Mouse (Mus musculus) MEL (cell line): ENCODE results near the gene Gucy2e. TPM values are rescaled to one million over a fixed set of nuclear protein-coding genes. Genes with fewer than 3 reads are reported as not detected.

Experiments
- DNase-seq: peaks from one replicate; pipeline ENCODE4 v3.0.0; 2011; ENCODE audit warnings: low read depth, low spot score
- H3K27ac ChIP-seq: 2 replicates; pipeline ENCODE4 v1.5.1; 2012; ENCODE audit warnings: low read depth, mild to moderate bottlenecking, control low read depth, low read length, moderate library complexity; ENCODE audit not compliant: control insufficient read depth
- H3K27me3 ChIP-seq, 2 experiments: fragments of 150-350 bp in 1 of 2; sonication (generic) in 1 of 2; 2 replicates each; pipeline ENCODE4 v1.6.1; 2012; ENCODE audit warnings: low read length in 2 of 2, mild to moderate bottlenecking in 2 of 2, improper control_type of control experiment in 1 of 2, moderate library complexity in 1 of 2; ENCODE audit not compliant: insufficient read depth in 2 of 2, control insufficient read depth in 1 of 2
- H3K36me3 ChIP-seq, 2 experiments: 2 replicates each; pipeline ENCODE4 v1.6.1; 2012 to 2014; ENCODE audit warnings: low read length in 2 of 2, improper control_type of control experiment in 1 of 2, inconsistent platforms in 1 of 2, mild to moderate bottlenecking in 1 of 2; ENCODE audit not compliant: insufficient read depth in 2 of 2, control insufficient read depth in 1 of 2
- H3K4me1 ChIP-seq, 2 experiments: fragments of 150-350 bp in 1 of 2; sonication (generic) in 1 of 2; 2 replicates each; pipeline ENCODE4 v1.6.1; 2012; ENCODE audit warnings: low read length in 2 of 2, improper control_type of control experiment in 1 of 2, mild to moderate bottlenecking in 1 of 2; ENCODE audit not compliant: insufficient read depth in 2 of 2, control insufficient read depth in 1 of 2
- H3K4me3 ChIP-seq, 2 experiments: fragments of 150-350 bp in 1 of 2; sonication (generic) in 1 of 2; 2 replicates each; pipeline ENCODE4 v1.5.1; 2012; ENCODE audit warnings: low read depth in 2 of 2, low read length in 2 of 2, mild to moderate bottlenecking in 2 of 2, moderate library complexity in 2 of 2, control low read depth in 1 of 2, improper control_type of control experiment in 1 of 2; ENCODE audit not compliant: control insufficient read depth in 1 of 2, insufficient read depth in 1 of 2
- H3K79me2 ChIP-seq: 2 replicates; pipeline ENCODE4 v1.6.1; 2012; ENCODE audit warnings: mild to moderate bottlenecking, low read length, moderate library complexity; ENCODE audit not compliant: control insufficient read depth, poor library complexity, insufficient read depth
- H3K9ac ChIP-seq: 2 replicates; pipeline ENCODE4 v1.6.1; 2012; ENCODE audit warnings: low read depth, mild to moderate bottlenecking, control low read depth, low read length, moderate library complexity; ENCODE audit not compliant: control insufficient read depth, poor library complexity, severe bottlenecking
- H3K9me3 ChIP-seq: fragments of 150-350 bp; sonication (generic); replicated peaks from 2 replicates; pipeline ENCODE4 v1.6.1; 2012; ENCODE audit warnings: mild to moderate bottlenecking, low read length, improper control_type of control experiment, moderate library complexity; ENCODE audit not compliant: insufficient read depth
- CHD1 ChIP-seq: IDR thresholded peaks from 2 replicates; pipeline ENCODE4 v1.6.1; 2012; ENCODE audit warnings: low read depth, mild to moderate bottlenecking, inconsistent platforms, low read length, improper control_type of control experiment
- CHD2 ChIP-seq: IDR thresholded peaks from 2 replicates; pipeline ENCODE4 v1.6.1; 2011; ENCODE audit warnings: low read length, improper control_type of control experiment
- CTCF ChIP-seq, 3 experiments: IDR thresholded peaks in 2 of 3; conservative IDR thresholded peaks in 1 of 3; 2 replicates each; pipeline ENCODE4 v1.5.1; 2011 to 2012; ENCODE audit warnings: low read length in 3 of 3, low read depth in 2 of 3, mild to moderate bottlenecking in 2 of 3, improper control_type of control experiment in 1 of 3, inconsistent platforms in 1 of 3, mixed read lengths in 1 of 3, moderate library complexity in 1 of 3; ENCODE audit not compliant: control insufficient read depth in 1 of 3, insufficient read depth in 1 of 3, poor library complexity in 1 of 3, severe bottlenecking in 1 of 3
- E2F4 ChIP-seq: IDR thresholded peaks from 2 replicates; pipeline ENCODE4 v1.6.1; 2011; ENCODE audit warnings: low read depth, low read length, improper control_type of control experiment, borderline replicate concordance
- ETS1 ChIP-seq: IDR thresholded peaks from 2 replicates; pipeline ENCODE4 v1.6.1; 2012; ENCODE audit warnings: low read depth, mild to moderate bottlenecking, inconsistent platforms, low read length, improper control_type of control experiment, moderate library complexity
- GATA1 ChIP-seq: IDR thresholded peaks from 2 replicates; pipeline ENCODE4 v1.6.1; 2011; ENCODE audit warnings: low read depth, low read length, improper control_type of control experiment
- HCFC1 ChIP-seq: IDR thresholded peaks from 2 replicates; pipeline ENCODE4 v1.6.1; 2012; ENCODE audit warnings: low read depth, mild to moderate bottlenecking, inconsistent platforms, low read length, improper control_type of control experiment, moderate library complexity
- JUND ChIP-seq: IDR thresholded peaks from 2 replicates; pipeline ENCODE4 v1.6.1; 2011; ENCODE audit warnings: low read depth, mild to moderate bottlenecking, improper control_type of control experiment, low read length
- KAT2A ChIP-seq: conservative IDR thresholded peaks from 2 replicates; pipeline ENCODE4 v1.6.1; 2012; ENCODE audit warnings: low read depth, low read length, improper control_type of control experiment, inconsistent platforms
- MAFK ChIP-seq: IDR thresholded peaks from 2 replicates; pipeline ENCODE4 v1.6.1; 2011; ENCODE audit warnings: low read depth, mild to moderate bottlenecking, low read length, improper control_type of control experiment, borderline replicate concordance
- MAX ChIP-seq: IDR thresholded peaks from 2 replicates; pipeline ENCODE4 v1.6.1; 2011; ENCODE audit warnings: low read length, improper control_type of control experiment
- MAZ ChIP-seq: IDR thresholded peaks from 2 replicates; pipeline ENCODE4 v1.6.1; 2012; ENCODE audit warnings: low read depth, mild to moderate bottlenecking, inconsistent platforms, low read length, improper control_type of control experiment
- MXI1 ChIP-seq: IDR thresholded peaks from 2 replicates; pipeline ENCODE4 v1.6.1; 2011; ENCODE audit warnings: mild to moderate bottlenecking, low read depth, low read length, improper control_type of control experiment
- MYB ChIP-seq: IDR thresholded peaks from 2 replicates; pipeline ENCODE4 v1.6.1; 2011; ENCODE audit warnings: mild to moderate bottlenecking, low read depth, low read length, improper control_type of control experiment
- MYC ChIP-seq: IDR thresholded peaks from 2 replicates; pipeline ENCODE4 v1.6.1; 2011; ENCODE audit warnings: low read depth, mild to moderate bottlenecking, low read length, improper control_type of control experiment, moderate library complexity
- NELFE ChIP-seq: IDR thresholded peaks from 2 replicates; pipeline ENCODE4 v1.6.1; 2011; ENCODE audit warnings: low read depth, low read length, improper control_type of control experiment
- NRF1 ChIP-seq: IDR thresholded peaks from 2 replicates; pipeline ENCODE4 v1.6.1; 2014; ENCODE audit warnings: low read depth, mild to moderate bottlenecking, inconsistent platforms, low read length, improper control_type of control experiment, moderate library complexity; ENCODE audit not compliant: poor library complexity, insufficient read depth, severe bottlenecking
- POLR2A ChIP-seq, 2 experiments: IDR thresholded peaks; 2 replicates each; pipeline ENCODE4 v1.6.1; 2011 to 2012; ENCODE audit warnings: low read length in 2 of 2, mild to moderate bottlenecking in 2 of 2, control low read depth in 1 of 2, improper control_type of control experiment in 1 of 2, low read depth in 1 of 2, moderate library complexity in 1 of 2; ENCODE audit not compliant: control insufficient read depth in 1 of 2, insufficient read depth in 1 of 2, poor library complexity in 1 of 2
- POLR2AphosphoS2 ChIP-seq: IDR thresholded peaks from 2 replicates; pipeline ENCODE4 v1.6.1; 2011; ENCODE audit warnings: low read length, improper control_type of control experiment
- RAD21 ChIP-seq: IDR thresholded peaks from 2 replicates; pipeline ENCODE4 v1.6.1; 2011; ENCODE audit warnings: mild to moderate bottlenecking, low read depth, low read length, improper control_type of control experiment
- RCOR1 ChIP-seq: IDR thresholded peaks from 2 replicates; pipeline ENCODE4 v1.6.1; 2012; ENCODE audit warnings: low read depth, mild to moderate bottlenecking, inconsistent platforms, low read length, improper control_type of control experiment
- SIN3A ChIP-seq: IDR thresholded peaks from 2 replicates; pipeline ENCODE4 v1.6.1; 2012; ENCODE audit warnings: low read length, improper control_type of control experiment, inconsistent platforms
- SMC3 ChIP-seq: IDR thresholded peaks from 2 replicates; pipeline ENCODE4 v1.6.1; 2011; ENCODE audit warnings: low read depth, low read length, improper control_type of control experiment
- TAL1 ChIP-seq: IDR thresholded peaks from 2 replicates; pipeline ENCODE4 v1.6.1; 2012; ENCODE audit warnings: mild to moderate bottlenecking, inconsistent platforms, low read length, moderate library complexity, mixed read lengths
- TBP ChIP-seq: IDR thresholded peaks from 2 replicates; pipeline ENCODE4 v1.8.0; 2011; ENCODE audit warnings: low read depth, low read length, improper control_type of control experiment
- TCF12 ChIP-seq: IDR thresholded peaks from 2 replicates; pipeline ENCODE4 v1.6.1; 2014; ENCODE audit warnings: low read depth, mild to moderate bottlenecking, inconsistent platforms, low read length, improper control_type of control experiment, moderate library complexity
- UBTF ChIP-seq: IDR thresholded peaks from 2 replicates; pipeline ENCODE4 v1.6.1; 2012; ENCODE audit warnings: low read depth, mild to moderate bottlenecking, inconsistent platforms, low read length, improper control_type of control experiment, moderate library complexity, borderline replicate concordance; ENCODE audit not compliant: insufficient read depth
- USF2 ChIP-seq, 2 experiments: IDR thresholded peaks; 2 replicates each; pipeline ENCODE4 v1.6.1; 2011 to 2012; ENCODE audit warnings: improper control_type of control experiment in 2 of 2, low read length in 2 of 2, borderline replicate concordance in 1 of 2, inconsistent platforms in 1 of 2, low read depth in 1 of 2, mild to moderate bottlenecking in 1 of 2; ENCODE audit not compliant: insufficient read depth in 1 of 2
- ZC3H11A ChIP-seq: IDR thresholded peaks from 2 replicates; pipeline ENCODE4 v1.6.1; 2012; ENCODE audit warnings: low read depth, mild to moderate bottlenecking, inconsistent platforms, low read length, improper control_type of control experiment
- ZKSCAN1 ChIP-seq: IDR thresholded peaks from 2 replicates; pipeline ENCODE4 v1.6.1; 2012; ENCODE audit warnings: low read depth, mild to moderate bottlenecking, inconsistent platforms, low read length, improper control_type of control experiment, moderate library complexity
- ZMIZ1 ChIP-seq: IDR thresholded peaks from 2 replicates; pipeline ENCODE4 v1.6.1; 2012; ENCODE audit warnings: low read depth, mild to moderate bottlenecking, inconsistent platforms, low read length, improper control_type of control experiment, moderate library complexity
- ZNF384 ChIP-seq: IDR thresholded peaks from 2 replicates; pipeline ENCODE4 v1.6.1; 2012; ENCODE audit warnings: low read depth, mild to moderate bottlenecking, inconsistent platforms, low read length, improper control_type of control experiment
- polyA plus RNA-seq, 2 experiments: library from polyadenylated mRNA; stranded (reverse) in 1 of 2; unstranded in 1 of 2; fragments of >175 nt in 1 of 2; fragments of >200 nt in 1 of 2; gene quantifications; 2 replicates each; pipeline versions ENCODE4 v1.2.1 to v1.2.4; 2012; ENCODE audit warnings: low replicate concordance in 2 of 2, low read depth in 1 of 2; ENCODE audit not compliant: insufficient read length in 2 of 2, insufficient read depth in 1 of 2, missing spikeins in 1 of 2
- total RNA-seq: library from RNA; depleted of rRNA; stranded (reverse); fragments of 300-350 nt; gene quantifications from 2 replicates; pipeline ENCODE4 v1.2.3, GENCODE M21; 2012

Gene Gucy2e
- total and polyA plus RNA-seq, 3 experiments, result not detected

DNA sequence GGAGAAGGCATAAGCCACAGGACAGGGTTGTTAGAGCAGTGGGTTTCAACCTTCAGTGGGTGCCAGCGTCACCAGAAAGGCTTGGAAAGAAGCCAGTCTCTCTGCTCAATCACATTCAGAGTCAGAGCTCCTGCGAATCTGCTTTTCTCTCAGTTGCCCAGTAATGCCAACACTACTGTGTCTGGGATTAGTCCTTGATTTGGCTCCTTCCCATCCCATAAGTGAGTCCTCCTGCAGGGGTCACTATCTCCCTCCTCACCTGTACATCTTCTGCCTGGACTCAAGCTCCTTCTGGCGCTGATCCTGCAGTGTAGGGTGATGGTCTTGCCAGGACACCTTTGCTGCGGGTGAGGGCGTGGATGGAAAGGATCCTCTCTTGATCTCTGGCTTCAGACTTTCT lies 40.1 kb downstream of the Gucy2e start:
- TF ChIP-seq POLR2A (IDR thresholded peaks at IDR 0.05; ENCODE audit: control insufficient read depth in 1 of 2, insufficient read depth in 1 of 2, low read depth in 1 of 2, low read length in 2 of 2, poor library complexity in 1 of 2), result no peak
- no peak for TF ChIP-seq GATA1
- no peak for TF ChIP-seq SIN3A
- no peak for TF ChIP-seq MYC
- TF ChIP-seq TAL1, result no peak
- TF ChIP-seq MXI1, result no peak
- TF ChIP-seq ETS1, result no peak
- TF ChIP-seq CTCF (IDR thresholded peaks at IDR 0.05 in 2 of 3, conservative IDR thresholded peaks at IDR 0.05 in 1 of 3; ENCODE audit: control insufficient read depth in 1 of 3, insufficient read depth in 1 of 3, low read depth in 2 of 3, low read length in 3 of 3, poor library complexity in 1 of 3, severe bottlenecking in 1 of 3), result peak in 1 of 3 experiments; percentile 9; a peak in 1 of 6 replicates
- no peaks in the 10 kb centered on the region for H3K9me3 ChIP-seq

DNA sequence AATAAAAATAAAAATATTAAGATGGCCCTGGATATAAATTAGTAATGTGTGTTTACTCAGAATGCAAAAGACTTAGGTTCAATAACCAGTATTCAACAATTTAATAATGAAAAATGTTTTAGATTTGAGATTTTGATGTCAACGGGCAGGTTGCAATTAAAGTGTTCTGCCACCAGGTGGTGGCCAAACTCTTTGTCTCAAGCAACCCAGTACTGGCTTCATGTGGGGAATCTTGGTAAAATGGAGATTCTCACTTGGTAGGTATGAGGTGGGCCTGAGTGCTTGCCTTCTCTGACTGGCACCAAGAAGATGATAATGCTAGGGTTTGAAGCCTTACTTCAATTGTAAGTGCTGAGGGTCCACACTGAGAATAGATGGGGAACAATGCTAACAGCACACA lies 44.0 kb downstream of the Gucy2e start:
- Histone ChIP-seq H3K27me3 (peaks cover 15 to 16% of the 10 kb centered on the region in 2 experiments), H3K4me3 (no peak overlapping the region), H3K79me2 (no peaks in the 10 kb centered on the region), H3K36me3 (no peaks in the 10 kb centered on the region), H3K9ac (no peak overlapping the region), H3K27ac (no peak overlapping the region), H3K9me3 (no peaks in the 10 kb centered on the region), H3K4me1 (no peaks in the 10 kb centered on the region)
- peak; percentile 62 for DNase-seq
- TF ChIP-seq TBP (no peak), HCFC1 (no peak), E2F4 (no peak), MYC (no peak), MYB (no peak), ZC3H11A (peak; percentile 55; the same call in 1 of the 2 replicates), MAFK (no peak), ZMIZ1 (no peak), POLR2AphosphoS2 (no peak), RCOR1 (no peak), RAD21 (peak; percentile 87), SIN3A (no peak), NRF1 (no peak), TCF12 (no peak), MAX (no peak), ETS1 (no peak), POLR2A (IDR thresholded peaks at IDR 0.05; ENCODE audit: control insufficient read depth in 1 of 2, insufficient read depth in 1 of 2, low read depth in 1 of 2, low read length in 2 of 2, poor library complexity in 1 of 2) (no peak), NELFE (no peak), USF2 (IDR thresholded peaks at IDR 0.05; ENCODE audit: borderline replicate concordance in 1 of 2, insufficient read depth in 1 of 2, low read depth in 1 of 2, low read length in 2 of 2) (no peak), SMC3 (peak; percentile 84), ZNF384 (no peak), UBTF (no peak), MXI1 (no peak), TAL1 (no peak), CHD1 (no peak), MAZ (no peak), CHD2 (no peak), JUND (no peak), ZKSCAN1 (no peak), KAT2A (no peak)

More for the DNA sequence above, 40.1 kb downstream of the Gucy2e start:
- H3K4me3 ChIP-seq, result no peak overlapping the region
- H3K9ac ChIP-seq, result no peak overlapping the region
- H3K27me3 ChIP-seq, result peaks cover 16 to 19% of the 10 kb centered on the region in 2 experiments
- DNase-seq, result no peak
- no peaks in the 10 kb centered on the region for H3K4me1 ChIP-seq
- no peaks in the 10 kb centered on the region for H3K36me3 ChIP-seq
- H3K27ac ChIP-seq, result no peak overlapping the region
- no peaks in the 10 kb centered on the region for H3K79me2 ChIP-seq
